Mouse (Mus musculus): ENCODE data around the gene Vmn1r39.
"Not testable (repeated sequence)": the region's sequence is repeated elsewhere in the genome, so short reads cannot be mapped to it uniquely, and the experiment has no call there.

Vmn1r39 gene

DNA sequence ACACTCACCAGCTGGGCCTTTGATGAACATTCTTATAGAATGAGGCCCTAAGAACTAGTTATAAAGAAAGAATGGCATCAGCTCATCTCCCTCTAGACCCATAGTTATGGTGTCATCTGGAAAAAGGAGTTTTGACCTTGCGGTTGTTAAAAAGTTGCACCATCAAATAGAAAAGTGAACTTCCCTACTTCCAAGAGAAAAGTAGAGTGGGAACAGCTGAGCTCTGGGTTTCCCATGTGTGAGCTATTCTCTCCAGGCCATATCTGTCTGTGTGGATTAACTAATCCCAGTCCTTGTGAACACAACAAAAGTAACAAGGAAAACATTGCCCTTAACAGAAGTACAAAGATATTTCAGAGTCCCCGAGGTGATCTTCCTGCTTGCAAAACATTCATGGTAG, at the start of gene Vmn1r39:
Vmn1r39 (minus strand) TSS at position 101 of the 400 bp plus-strand sequence.
- DNase-seq (ENCODE audit: low spot score), result no peak

DNA sequence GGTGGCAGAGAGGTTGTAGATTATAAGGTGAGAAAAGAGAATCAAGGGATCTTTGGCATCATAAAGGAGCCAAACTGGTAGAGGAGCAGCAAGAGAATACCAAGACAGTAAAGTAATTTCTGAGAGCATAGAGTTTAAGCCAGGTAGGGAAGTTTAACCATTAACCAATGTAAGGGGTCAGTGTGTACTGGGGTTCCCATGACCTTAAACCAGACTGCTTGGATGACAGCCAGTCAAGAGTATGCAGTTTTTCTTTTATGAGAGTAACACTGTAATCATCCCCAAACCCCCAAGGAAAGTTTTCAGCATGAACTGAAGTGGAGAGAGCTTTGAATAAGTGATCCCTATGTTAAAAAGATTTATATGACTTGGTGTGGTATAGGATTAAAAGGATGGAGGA, 49.0 kb upstream of the Vmn1r39 start:
- no peak for DNase-seq (ENCODE audit: low spot score)

DNA sequence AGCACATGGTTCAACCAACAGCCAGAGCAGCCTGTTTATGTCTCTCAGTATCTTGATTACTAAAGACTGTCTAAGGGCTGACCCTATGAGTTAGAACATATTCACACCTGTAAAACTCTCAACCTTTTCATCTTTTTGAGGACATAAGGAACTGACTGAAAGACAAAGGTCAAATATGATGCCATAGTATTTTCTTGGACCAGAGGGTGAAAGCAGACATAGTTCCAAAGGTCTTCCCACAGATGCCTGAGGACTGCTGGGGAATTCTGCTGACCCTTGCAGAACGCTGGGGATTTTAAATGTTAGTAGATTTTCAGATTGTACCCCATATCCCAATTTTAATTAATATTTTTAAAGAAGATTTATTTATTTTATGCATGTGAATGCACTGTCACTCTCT, 47.9 kb upstream of the Vmn1r39 start:
- DNase-seq (ENCODE audit: low spot score), result no peak

DNA sequence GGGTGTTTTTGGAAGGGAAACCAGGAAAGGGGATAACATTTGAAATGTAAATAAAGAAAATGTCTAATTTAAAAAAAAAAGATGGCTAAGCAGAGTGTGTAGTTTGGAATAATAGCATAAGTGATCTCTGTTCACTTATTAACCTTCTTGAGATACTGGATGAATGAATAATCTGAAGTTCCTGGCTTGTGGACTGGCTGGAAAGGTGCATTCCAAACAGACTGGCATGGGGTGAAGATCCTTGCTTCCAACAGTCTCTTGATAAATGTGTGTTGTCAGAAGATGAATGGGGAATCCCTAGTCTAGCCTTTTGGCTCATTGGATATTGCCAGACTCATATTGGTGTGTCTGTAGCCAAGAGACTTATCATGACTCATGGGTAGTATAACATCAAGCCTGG, 45.8 kb upstream of the Vmn1r39 start:
- DNase-seq (ENCODE audit: low spot score), result no peak

DNA sequence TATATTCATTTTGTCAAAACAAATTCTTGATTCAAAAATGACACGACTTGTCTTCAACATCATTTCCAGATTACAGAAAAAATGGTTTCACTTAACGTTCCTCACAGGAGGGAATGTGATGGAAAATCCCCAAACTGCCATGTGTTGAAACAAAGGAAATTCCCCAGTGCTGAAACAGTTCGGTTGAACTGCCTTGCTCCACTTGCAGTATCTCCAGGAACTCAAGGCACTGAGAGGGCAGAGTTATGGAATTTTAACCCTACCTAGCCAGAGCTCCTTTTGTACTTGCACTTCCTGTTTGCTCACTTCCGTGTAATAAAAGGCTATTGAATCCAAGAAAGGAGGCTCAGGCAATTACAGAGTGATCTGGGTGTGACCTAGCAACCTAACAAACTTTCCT, 38.5 kb upstream of the Vmn1r39 start:
- no peak for DNase-seq (ENCODE audit: low spot score)

DNA sequence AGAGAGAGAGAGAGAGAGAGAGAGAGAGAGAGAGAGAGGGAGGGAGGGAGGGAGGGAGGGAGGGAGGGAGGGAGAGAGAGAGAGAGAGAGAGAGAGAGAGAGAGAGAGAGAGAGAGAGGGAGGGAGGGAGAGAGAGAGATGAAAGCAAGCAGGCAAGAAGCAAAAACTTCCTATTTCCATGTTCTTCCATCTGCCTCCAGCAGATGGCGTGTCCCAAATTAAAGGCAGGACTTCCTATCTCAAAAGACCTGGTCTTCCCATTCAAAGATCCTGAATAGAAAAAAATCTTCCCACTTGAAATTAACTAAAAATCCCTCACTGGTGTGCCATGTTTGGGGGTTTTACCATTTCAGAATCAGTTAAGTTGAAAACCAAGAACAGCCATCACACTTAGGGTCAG, 30.2 kb upstream of the Vmn1r39 start:
- not testable (repeated sequence) for DNase-seq (ENCODE audit: low spot score)

DNA sequence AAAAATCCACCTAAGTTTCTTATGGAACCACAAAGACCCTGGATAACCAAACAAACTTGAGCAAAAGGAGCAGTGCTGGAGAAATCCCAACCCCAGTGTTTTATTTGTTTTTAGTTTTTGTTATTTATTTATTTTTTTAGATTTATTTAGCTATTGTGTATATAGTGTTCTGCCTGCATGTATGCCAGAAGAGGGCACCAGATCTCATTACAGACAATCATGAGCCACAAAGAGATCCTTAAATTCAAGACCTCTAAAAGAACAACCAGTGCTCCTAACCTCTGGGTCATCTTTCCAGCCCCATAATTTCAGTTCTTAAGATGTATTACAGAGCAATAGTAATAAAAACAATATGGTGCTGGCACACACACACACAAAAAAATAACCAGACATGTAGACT, 26.5 kb upstream of the Vmn1r39 start:
- DNase-seq (ENCODE audit: low spot score), result no peak

DNA sequence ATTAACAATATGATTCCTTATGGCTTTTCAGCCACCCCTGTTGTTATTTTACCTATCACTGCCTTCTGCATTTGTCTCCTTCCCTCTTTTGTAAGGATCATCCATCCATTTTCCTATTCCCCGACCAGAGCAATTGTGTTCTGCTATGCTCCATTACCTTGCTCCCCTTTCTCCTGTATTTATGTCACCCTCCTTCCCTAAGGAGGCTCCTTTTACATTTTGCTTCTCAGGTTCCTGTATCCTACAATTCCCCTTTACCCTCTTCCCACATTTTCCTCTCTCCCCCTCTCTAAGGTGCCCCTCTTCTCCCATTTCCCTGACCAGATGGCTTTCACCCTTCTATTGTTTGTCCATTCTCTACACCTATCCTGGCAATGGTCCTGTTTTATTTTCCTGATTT, 4.1 kb downstream of the Vmn1r39 start:
- DNase-seq (ENCODE audit: low spot score), result no peak

DNA sequence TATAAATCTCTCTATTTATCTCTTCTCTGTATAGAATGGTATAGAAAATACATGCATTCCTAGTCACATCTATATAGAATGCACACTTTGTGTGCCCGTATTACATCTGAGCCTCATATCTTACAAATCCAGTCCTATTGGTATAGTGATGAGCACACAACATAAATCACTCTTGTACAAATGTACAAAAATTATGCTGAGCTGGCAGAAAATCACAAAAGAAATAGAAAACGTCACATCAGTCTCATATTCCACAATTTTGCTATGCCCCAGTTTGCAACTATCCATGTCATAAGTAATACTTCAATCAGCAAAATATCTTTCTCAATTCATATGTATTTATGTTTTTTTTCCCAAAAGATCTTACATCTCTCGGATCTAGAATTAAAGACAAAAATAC, 4.7 kb downstream of the Vmn1r39 start:
- DNase-seq (ENCODE audit: low spot score), result no peak

DNA sequence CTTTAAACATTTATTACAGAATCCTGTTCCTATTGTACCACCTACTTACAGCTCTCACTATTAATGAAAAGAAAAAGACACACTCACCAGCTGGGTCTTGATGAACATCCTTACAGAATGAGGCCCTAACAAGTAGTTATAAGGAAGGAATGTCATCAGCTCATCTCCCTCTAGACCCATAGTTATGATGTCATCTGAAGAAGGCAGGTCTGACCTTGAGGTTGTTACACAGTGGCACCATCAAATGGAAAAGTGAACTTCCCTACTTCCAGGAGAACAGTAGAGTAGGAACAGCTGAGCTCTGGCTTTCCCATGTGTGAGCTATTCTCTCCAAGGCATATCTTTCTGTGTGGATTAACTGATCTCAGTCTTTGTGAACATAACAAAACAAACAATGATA, 27.9 kb downstream of the Vmn1r39 start, which contains the start of gene Vmn1r38:
Vmn1r38 (minus strand) TSS at position 101 of the 400 bp plus-strand sequence.
- not testable (repeated sequence) for DNase-seq (ENCODE audit: low spot score)
